Mouse (Mus musculus) intestine, embryonic 15.5 days (tissue): Measurements from ENCODE around the gene Mslnl. TPM values are rescaled to one million over a fixed set of nuclear protein-coding genes. Genes with fewer than 3 reads are reported as not detected.

Source experiments
- ATAC-seq: fragments of 200-750 bp; cut with Nextera tagmentation; 2 replicates; pipeline ENCODE4 v1.8.0; 2017; ENCODE audit warnings: moderate TSS enrichment, moderate library complexity
- H3K27ac ChIP-seq: fragments of 300-500 bp; sonication (generic); 2 replicates; pipeline ENCODE4 v1.5.1; 2015; ENCODE audit warnings: mild to moderate bottlenecking, inconsistent platforms
- H3K27me3 ChIP-seq: fragments of 300-500 bp; sonication (generic); replicated peaks from 2 replicates; pipeline ENCODE4 v1.6.1; 2015; ENCODE audit warnings: inconsistent platforms
- H3K36me3 ChIP-seq: fragments of 300-500 bp; sonication (generic); 2 replicates; pipeline ENCODE4 v1.6.1; 2015; ENCODE audit warnings: inconsistent platforms
- H3K4me1 ChIP-seq: fragments of 300-500 bp; sonication (generic); replicated peaks from 2 replicates; pipeline ENCODE4 v1.6.1; 2015; ENCODE audit warnings: inconsistent platforms
- H3K4me2 ChIP-seq: fragments of 300-500 bp; sonication (generic); replicated peaks from 2 replicates; pipeline ENCODE4 v1.6.1; 2015; ENCODE audit warnings: mild to moderate bottlenecking, inconsistent platforms
- H3K4me3 ChIP-seq: fragments of 300-500 bp; sonication (generic); replicated peaks from 2 replicates; pipeline ENCODE4 v1.5.1; 2015; ENCODE audit warnings: inconsistent platforms
- H3K9ac ChIP-seq: fragments of 300-500 bp; sonication (generic); 2 replicates; pipeline ENCODE4 v1.6.1; 2015; ENCODE audit warnings: inconsistent platforms
- H3K9me3 ChIP-seq: fragments of 300-500 bp; sonication (generic); 2 replicates; pipeline ENCODE4 v1.6.1; 2016; ENCODE audit warnings: inconsistent platforms
- WGBS: fragments of 180-500 bp; shearing (Covaris S2); methylation state at CpG from one replicate; pipeline ENCODE4 v1.1.7; 2015; 5-methylcytosine and 5-hydroxymethylcytosine counted together
- polyA plus RNA-seq: library from polyadenylated mRNA; unstranded; fragments of >200 nt; fragmentation: Nextera tagmentation; extraction: Ambion mirVana; gene quantifications from 2 replicates; pipeline ENCODE4 v1.2.1, GENCODE M21; 2015

Mslnl gene
- polyA plus RNA-seq, 1 experiment from 2014 or later, result not detected

- no peaks in the 10 kb centered on the region for H3K27me3 ChIP-seq
- H3K4me1 ChIP-seq, result peaks cover 7% of the 10 kb centered on the region
- peak within 1 kb of the TSS; percentile 73 for H3K4me2 ChIP-seq
- H3K4me3 ChIP-seq, result peak within 1 kb of the TSS; percentile 68
- under 1% methylated on average over 37 of the region's 37 CpGs for WGBS
- no peaks in the 10 kb centered on the region for H3K9me3 ChIP-seq
- peak within 1 kb of the TSS; percentile 84 for H3K9ac ChIP-seq
- H3K27ac ChIP-seq, result no peak within 1 kb of the TSS
- H3K36me3 ChIP-seq, result peaks cover 2% of the 10 kb centered on the region; the same call in 1 of the 2 replicates
- peak; percentile 93 for ATAC-seq
These were observed 37.8 kb downstream of the Mslnl start, which contains the start of gene Narfl for GRCm38 (mm10) chr17:25773549-25774120. TSS of gene Narfl (plus strand) at chr17:25773776.

- Histone ChIP-seq H3K27ac (no peak overlapping the region), H3K9me3 (no peaks in the 10 kb centered on the region), H3K27me3 (no peaks in the 10 kb centered on the region), H3K4me3 (no peak overlapping the region), H3K4me1 (peaks cover 7% of the 10 kb centered on the region), H3K36me3 (peaks cover 8% of the 10 kb centered on the region; the same call in 1 of the 2 replicates), H3K4me2 (no peak overlapping the region), H3K9ac (no peak overlapping the region)
- WGBS, result 77% methylated on average over 10 of the region's 10 CpGs
- ATAC-seq, result no peak
These were observed 39.6 kb downstream of the Mslnl start for GRCm38 (mm10) chr17:25775318-25776062.

- H3K27me3 ChIP-seq, result no peaks in the 10 kb centered on the region
These were observed 42.1 kb downstream of the Mslnl start for GRCm38 (mm10) chr17:25777948-25778347.

GRCm38 (mm10) chr17:25781339-25781738 lies 45.5 kb downstream of the Mslnl start:
- Histone ChIP-seq H3K27ac (no peak overlapping the region), H3K36me3 (peaks cover 28% of the 10 kb centered on the region), H3K4me2 (no peak overlapping the region), H3K4me3 (no peak overlapping the region), H3K9me3 (no peaks in the 10 kb centered on the region), H3K4me1 (peaks cover 18% of the 10 kb centered on the region), H3K9ac (no peak overlapping the region), H3K27me3 (no peaks in the 10 kb centered on the region)
- no peak for ATAC-seq
- 68% methylated on average over 6 of the region's 6 CpGs for WGBS

More at GRCm38 (mm10) chr17:25777948-25778347, 42.1 kb downstream of the Mslnl start:
- no peak overlapping the region for H3K27ac ChIP-seq
- no peak overlapping the region for H3K4me2 ChIP-seq
- H3K9me3 ChIP-seq, result no peaks in the 10 kb centered on the region
- no peak overlapping the region for H3K4me3 ChIP-seq
- 95% methylated on average over 5 of the region's 5 CpGs for WGBS
- peaks cover 22% of the 10 kb centered on the region for H3K36me3 ChIP-seq
- H3K4me1 ChIP-seq, result peaks cover 9% of the 10 kb centered on the region
- H3K9ac ChIP-seq, result no peak overlapping the region
- no peak for ATAC-seq

- Histone ChIP-seq H3K27ac (no peak overlapping the region), H3K4me1 (peaks cover 18% of the 10 kb centered on the region), H3K4me2 (no peak overlapping the region), H3K9me3 (no peaks in the 10 kb centered on the region), H3K36me3 (peaks cover 32% of the 10 kb centered on the region), H3K9ac (peak overlapping the region; percentile 4; the same call in 1 of the 2 replicates), H3K4me3 (no peak overlapping the region), H3K27me3 (no peaks in the 10 kb centered on the region)
- 75% methylated on average over 7 of the region's 7 CpGs for WGBS
- no peak for ATAC-seq
These were observed 47.2 kb downstream of the Mslnl start for GRCm38 (mm10) chr17:25783086-25783485.

- peaks cover 32% of the 10 kb centered on the region for H3K36me3 ChIP-seq
- H3K9me3 ChIP-seq, result no peaks in the 10 kb centered on the region
- peak overlapping the region; percentile 83 for H3K4me2 ChIP-seq
- H3K27me3 ChIP-seq, result no peaks in the 10 kb centered on the region
- H3K9ac ChIP-seq, result peak overlapping the region; percentile 69
- peak overlapping the region; percentile 74 for H3K4me3 ChIP-seq
- 67% methylated on average over 15 of the region's 15 CpGs for WGBS
- peaks cover 18% of the 10 kb centered on the region for H3K4me1 ChIP-seq
- no peak for ATAC-seq
- no peak overlapping the region for H3K27ac ChIP-seq
These were observed 48.2 kb downstream of the Mslnl start for GRCm38 (mm10) chr17:25783861-25784574.

- ATAC-seq, result peak; percentile 89
- Histone ChIP-seq H3K27ac (peak within 1 kb of the TSS; percentile 84), H3K9me3 (no peaks in the 10 kb centered on the region), H3K4me1 (peaks cover 18% of the 10 kb centered on the region), H3K9ac (peak within 1 kb of the TSS; percentile 69), H3K4me2 (peak within 1 kb of the TSS; percentile 83), H3K36me3 (peaks cover 34% of the 10 kb centered on the region), H3K27me3 (no peaks in the 10 kb centered on the region), H3K4me3 (peak within 1 kb of the TSS; percentile 74)
- under 1% methylated on average over 23 of the region's 23 CpGs for WGBS
These were observed 49.5 kb downstream of the Mslnl start, which contains the start of gene Haghl for GRCm38 (mm10) chr17:25785281-25785745. TSS of gene Haghl (minus strand) at chr17:25785673.

- peaks cover 25% of the 10 kb centered on the region for H3K4me1 ChIP-seq
- ATAC-seq, result no peak
- H3K27ac ChIP-seq, result peak within 1 kb of the TSS; percentile 84; the same call in 1 of the 2 replicates
- peaks cover 31% of the 10 kb centered on the region for H3K36me3 ChIP-seq
- H3K27me3 ChIP-seq, result no peaks in the 10 kb centered on the region
- 77% methylated on average over 3 of the region's 3 CpGs for WGBS
- peak within 1 kb of the TSS; percentile 69 for H3K9ac ChIP-seq
- H3K4me3 ChIP-seq, result peak within 1 kb of the TSS; percentile 74
- H3K4me2 ChIP-seq, result peak within 1 kb of the TSS; percentile 83
- H3K9me3 ChIP-seq, result no peaks in the 10 kb centered on the region
These were observed 50.4 kb downstream of the Mslnl start, which contains the start of gene Ccdc78 for GRCm38 (mm10) chr17:25786280-25786679. TSS of gene Ccdc78 (plus strand) at chr17:25786580.

GRCm38 (mm10) chr17:25786781-25787504 lies 51.1 kb downstream of the Mslnl start:
- Histone ChIP-seq H3K9me3 (no peaks in the 10 kb centered on the region), H3K4me1 (peaks cover 28% of the 10 kb centered on the region), H3K27me3 (no peaks in the 10 kb centered on the region), H3K4me2 (no peak overlapping the region), H3K27ac (no peak overlapping the region), H3K36me3 (peaks cover 25% of the 10 kb centered on the region), H3K4me3 (no peak overlapping the region), H3K9ac (no peak overlapping the region)
- WGBS, result 89% methylated on average over 9 of the region's 9 CpGs
- no peak for ATAC-seq

GRCm38 (mm10) chr17:25791320-25791842 lies 55.5 kb downstream of the Mslnl start:
- Histone ChIP-seq H3K9me3 (no peaks in the 10 kb centered on the region), H3K36me3 (peaks cover 14% of the 10 kb centered on the region; the same call in 1 of the 2 replicates), H3K4me3 (peak overlapping the region; percentile 69), H3K9ac (peak overlapping the region; percentile 72), H3K4me2 (peak overlapping the region; percentile 86), H3K27ac (peak overlapping the region; percentile 95), H3K27me3 (no peaks in the 10 kb centered on the region), H3K4me1 (peaks cover 40% of the 10 kb centered on the region)
- no peak; the same call in 1 of the 2 replicates for ATAC-seq
- WGBS, result 24% methylated on average over 19 of the region's 19 CpGs

- Histone ChIP-seq H3K27ac (peak overlapping the region; percentile 95), H3K9ac (peak overlapping the region; percentile 72), H3K4me1 (peaks cover 42% of the 10 kb centered on the region)
These were observed 56.1 kb downstream of the Mslnl start for GRCm38 (mm10) chr17:25791843-25792527.

More at GRCm38 (mm10) chr17:25791843-25792527, 56.1 kb downstream of the Mslnl start:
- H3K9me3 ChIP-seq, result no peaks in the 10 kb centered on the region
- under 1% methylated on average over 45 of the region's 45 CpGs for WGBS
- H3K36me3 ChIP-seq, result peaks cover 14% of the 10 kb centered on the region; the same call in 1 of the 2 replicates
- ATAC-seq, result peak; percentile 78
- peak overlapping the region; percentile 86 for H3K4me2 ChIP-seq
- H3K4me3 ChIP-seq, result peak overlapping the region; percentile 69
- H3K27me3 ChIP-seq, result no peaks in the 10 kb centered on the region
